Mouse (Mus musculus): ENCODE data around the gene Arhgef40. TPM values are rescaled to one million over a fixed set of nuclear protein-coding genes. Genes with fewer than 3 reads are reported as not detected.

Gene Arhgef40
- polyA plus RNA-seq, 1 experiment from 2014 or later: 59.6 TPM

DNA sequence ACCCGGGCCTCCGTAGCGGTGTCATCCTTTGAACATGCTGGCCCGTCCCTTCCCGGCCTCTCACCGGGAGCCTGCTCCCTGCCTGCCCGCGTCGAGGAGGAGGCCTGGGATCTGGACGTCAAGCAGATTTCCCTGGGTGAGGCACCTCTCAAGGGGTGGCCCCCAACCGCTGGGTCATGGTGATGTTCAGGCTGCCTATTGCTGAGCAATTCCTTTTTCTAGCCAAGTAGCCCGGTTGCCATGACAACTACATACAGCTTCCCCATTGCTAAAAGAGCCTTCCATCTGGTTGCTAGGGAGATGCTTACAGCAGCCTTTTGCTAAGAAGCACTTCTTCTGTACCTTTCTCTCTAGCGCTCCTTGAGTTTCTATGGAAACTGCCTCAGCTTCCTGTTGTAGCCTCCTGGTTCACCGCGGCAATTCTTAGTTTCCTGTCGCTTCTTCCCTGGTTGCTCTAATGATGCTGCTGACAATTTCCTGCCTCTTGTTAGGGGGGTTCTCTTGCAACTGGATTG lies 19.5 kb downstream of the Arhgef40 start:
- H3K4me1 ChIP-seq (ENCODE audit: control insufficient read depth in 2 of 2, insufficient read depth in 2 of 2, low read length in 2 of 2): peaks cover 16 to 27% of the 10 kb centered on the region in 2 experiments
- peaks cover 93% of the 10 kb centered on the region for H3K36me3 ChIP-seq (ENCODE audit: control insufficient read depth, insufficient read depth, low read length)
- no peaks in the 10 kb centered on the region for H3K9me3 ChIP-seq (ENCODE audit: control insufficient read depth, low read length)
- no peak overlapping the region for H3K27ac ChIP-seq (replicated peaks in 1 of 2; ENCODE audit: control insufficient read depth in 1 of 2, insufficient read depth in 1 of 2, low read depth in 2 of 2, low read length in 2 of 2)
- WGBS: 54% methylated on average over 16 of the region's 16 CpGs
- ATAC-seq (ENCODE audit: insufficient number of reproducible peaks, insufficient read depth, low FRiP score, low read depth): no peak
- H3K4me3 ChIP-seq (ENCODE audit: control insufficient read depth in 1 of 2, insufficient read depth in 1 of 2, low read depth in 1 of 2, low read length in 2 of 2): no peak overlapping the region
- H3K4me2 ChIP-seq (ENCODE audit: low read length): no peak overlapping the region
- H3K9ac ChIP-seq (ENCODE audit: low read length): no peak overlapping the region
- H3K27me3 ChIP-seq (ENCODE audit: control insufficient read depth, insufficient read depth, low read length): no peaks in the 10 kb centered on the region

DNA sequence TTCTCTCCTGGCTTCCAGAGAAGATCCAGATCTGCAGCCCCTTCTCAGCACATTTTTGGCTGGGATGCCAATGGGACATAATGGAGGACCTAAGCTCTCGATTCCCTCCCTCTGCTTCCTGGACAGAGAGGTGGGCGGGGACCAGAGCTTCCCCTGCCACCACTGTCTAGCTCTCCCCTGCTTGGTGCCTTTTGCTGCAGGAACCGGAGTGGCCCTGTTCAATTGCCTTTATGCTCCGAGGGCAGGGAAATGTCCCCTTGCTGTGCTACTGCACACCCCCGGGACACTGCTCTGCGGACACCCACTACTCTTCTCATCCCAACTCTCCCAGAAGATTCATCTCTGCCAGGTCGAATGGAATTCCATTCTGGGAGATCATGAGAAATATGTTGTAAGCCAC lies 20.6 kb downstream of the Arhgef40 start:
- WGBS: 60% methylated on average over 7 of the region's 7 CpGs
- no peak for ATAC-seq (ENCODE audit: insufficient number of reproducible peaks, insufficient read depth, low FRiP score, low read depth)
- H3K9ac ChIP-seq (ENCODE audit: low read length): peak overlapping the region; percentile 3

DNA sequence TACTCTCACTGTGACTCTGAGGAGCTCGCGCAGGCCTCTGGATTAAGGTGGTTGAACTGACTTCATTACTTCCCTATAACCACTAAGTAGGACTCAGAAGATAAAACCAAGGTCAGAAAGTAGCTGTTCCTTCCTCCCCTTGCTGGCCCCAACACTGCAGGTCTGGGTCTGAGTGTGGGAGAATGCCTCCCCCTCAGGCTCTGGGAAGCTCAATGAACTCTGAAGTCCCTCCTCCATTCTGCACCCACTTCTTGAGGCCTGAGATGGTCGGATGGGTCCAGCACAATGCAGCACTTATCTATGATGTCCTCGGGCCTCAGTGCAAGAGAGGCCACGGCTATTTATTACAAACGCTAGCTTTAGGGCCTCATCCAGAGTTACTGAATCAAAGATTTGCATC lies 21.1 kb downstream of the Arhgef40 start:
- 37% methylated on average over 6 of the region's 6 CpGs for WGBS
- no peak overlapping the region for H3K4me3 ChIP-seq (ENCODE audit: control insufficient read depth in 1 of 2, insufficient read depth in 1 of 2, low read depth in 1 of 2, low read length in 2 of 2)
- H3K4me2 ChIP-seq (ENCODE audit: low read length): peak overlapping the region; percentile 36; the same call in 1 of the 2 replicates
- peak overlapping the region; percentile 48 for H3K9ac ChIP-seq (ENCODE audit: low read length)
- ATAC-seq (ENCODE audit: insufficient number of reproducible peaks, insufficient read depth, low FRiP score, low read depth): peak; percentile 23
- peaks cover 87% of the 10 kb centered on the region for H3K36me3 ChIP-seq (ENCODE audit: control insufficient read depth, insufficient read depth, low read length)
- H3K4me1 ChIP-seq (ENCODE audit: control insufficient read depth in 2 of 2, insufficient read depth in 2 of 2, low read length in 2 of 2): peaks cover 24 to 42% of the 10 kb centered on the region in 2 experiments
- peak overlapping the region; percentile 9 to 31 for H3K27ac ChIP-seq (replicated peaks in 1 of 2; ENCODE audit: control insufficient read depth in 1 of 2, insufficient read depth in 1 of 2, low read depth in 2 of 2, low read length in 2 of 2)
- no peaks in the 10 kb centered on the region for H3K27me3 ChIP-seq (ENCODE audit: control insufficient read depth, insufficient read depth, low read length)
- no peaks in the 10 kb centered on the region for H3K9me3 ChIP-seq (ENCODE audit: control insufficient read depth, low read length)

More for the DNA sequence above, 20.6 kb downstream of the Arhgef40 start:
- H3K4me3 ChIP-seq (ENCODE audit: control insufficient read depth in 1 of 2, insufficient read depth in 1 of 2, low read depth in 1 of 2, low read length in 2 of 2): no peak overlapping the region
- H3K27me3 ChIP-seq (ENCODE audit: control insufficient read depth, insufficient read depth, low read length): no peaks in the 10 kb centered on the region
- H3K36me3 ChIP-seq (ENCODE audit: control insufficient read depth, insufficient read depth, low read length): peaks cover 91% of the 10 kb centered on the region
- H3K9me3 ChIP-seq (ENCODE audit: control insufficient read depth, low read length): no peaks in the 10 kb centered on the region
- H3K27ac ChIP-seq (replicated peaks in 1 of 2; ENCODE audit: control insufficient read depth in 1 of 2, insufficient read depth in 1 of 2, low read depth in 2 of 2, low read length in 2 of 2): peak overlapping the region in 1 of 2 experiments; percentile 31
- H3K4me2 ChIP-seq (ENCODE audit: low read length): no peak overlapping the region
- H3K4me1 ChIP-seq (ENCODE audit: control insufficient read depth in 2 of 2, insufficient read depth in 2 of 2, low read length in 2 of 2): peaks cover 19 to 37% of the 10 kb centered on the region in 2 experiments

DNA sequence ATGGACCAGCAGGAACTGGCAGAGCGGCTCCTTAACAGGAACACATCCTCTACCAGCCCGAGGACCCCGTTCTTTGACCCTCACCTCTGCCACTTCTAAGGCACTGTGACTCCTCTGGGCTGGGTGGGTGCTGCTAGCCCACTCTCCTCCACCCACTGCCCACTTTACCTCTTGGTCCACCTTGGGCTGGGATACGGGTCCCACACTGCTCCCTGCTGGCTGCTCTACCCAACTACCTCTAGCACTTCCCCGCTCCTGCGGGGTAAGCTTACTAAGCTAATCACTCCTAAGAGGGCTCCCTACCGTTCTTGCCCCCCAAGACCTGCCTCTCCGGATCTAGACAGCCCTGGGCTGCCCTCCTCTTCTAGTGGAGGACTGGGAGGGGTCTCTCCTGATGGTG lies 21.7 kb downstream of the Arhgef40 start:
- Histone ChIP-seq H3K4me1 (ENCODE audit: control insufficient read depth in 2 of 2, insufficient read depth in 2 of 2, low read length in 2 of 2) (peaks cover 27 to 48% of the 10 kb centered on the region in 2 experiments), H3K4me3 (ENCODE audit: control insufficient read depth in 1 of 2, insufficient read depth in 1 of 2, low read depth in 1 of 2, low read length in 2 of 2) (no peak overlapping the region), H3K27ac (replicated peaks in 1 of 2; ENCODE audit: control insufficient read depth in 1 of 2, insufficient read depth in 1 of 2, low read depth in 2 of 2, low read length in 2 of 2) (peak overlapping the region; percentile 10 to 31; a peak in 3 of 4 replicates), H3K4me2 (ENCODE audit: low read length) (peak overlapping the region; percentile 36), H3K36me3 (ENCODE audit: control insufficient read depth, insufficient read depth, low read length) (peaks cover 82% of the 10 kb centered on the region), H3K27me3 (ENCODE audit: control insufficient read depth, insufficient read depth, low read length) (no peaks in the 10 kb centered on the region), H3K9me3 (ENCODE audit: control insufficient read depth, low read length) (no peaks in the 10 kb centered on the region), H3K9ac (ENCODE audit: low read length) (peak overlapping the region; percentile 48)
- peak; percentile 22 for ATAC-seq (ENCODE audit: insufficient number of reproducible peaks, insufficient read depth, low FRiP score, low read depth)
- WGBS: 33% methylated on average over 7 of the region's 8 CpGs

DNA sequence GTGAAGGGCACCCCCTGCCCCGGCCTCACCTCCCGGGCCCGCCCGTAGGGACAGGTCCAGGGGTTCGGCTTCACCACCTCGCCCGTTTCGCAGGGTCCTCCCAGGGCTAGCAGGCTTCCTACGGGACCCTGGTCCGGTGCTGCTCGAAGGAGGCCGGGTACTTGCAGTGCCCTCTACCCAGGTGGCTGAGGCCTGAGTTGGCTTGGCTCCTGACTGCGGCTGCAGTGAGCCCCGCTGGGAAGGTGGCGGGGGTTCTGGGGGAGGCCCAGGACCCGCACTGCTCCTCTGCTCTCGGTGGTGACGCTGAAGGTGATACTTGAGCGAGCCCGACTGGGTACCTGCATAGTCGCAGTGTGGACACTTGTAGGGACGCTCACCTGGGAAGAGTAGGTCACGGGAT lies 22.3 kb downstream of the Arhgef40 start:
- Histone ChIP-seq H3K9me3 (ENCODE audit: control insufficient read depth, low read length) (no peaks in the 10 kb centered on the region), H3K27ac (replicated peaks in 1 of 2; ENCODE audit: control insufficient read depth in 1 of 2, insufficient read depth in 1 of 2, low read depth in 2 of 2, low read length in 2 of 2) (peak overlapping the region; percentile 10 to 31; a peak in 2 of 4 replicates), H3K4me1 (ENCODE audit: control insufficient read depth in 2 of 2, insufficient read depth in 2 of 2, low read length in 2 of 2) (peaks cover 27 to 54% of the 10 kb centered on the region in 2 experiments), H3K4me2 (ENCODE audit: low read length) (no peak overlapping the region), H3K36me3 (ENCODE audit: control insufficient read depth, insufficient read depth, low read length) (peaks cover 79% of the 10 kb centered on the region), H3K4me3 (ENCODE audit: control insufficient read depth in 1 of 2, insufficient read depth in 1 of 2, low read depth in 1 of 2, low read length in 2 of 2) (no peak overlapping the region), H3K27me3 (ENCODE audit: control insufficient read depth, insufficient read depth, low read length) (no peaks in the 10 kb centered on the region), H3K9ac (ENCODE audit: low read length) (no peak overlapping the region)
- ATAC-seq (ENCODE audit: insufficient number of reproducible peaks, insufficient read depth, low FRiP score, low read depth): no peak
- 90% methylated on average over 23 of the region's 23 CpGs for WGBS

DNA sequence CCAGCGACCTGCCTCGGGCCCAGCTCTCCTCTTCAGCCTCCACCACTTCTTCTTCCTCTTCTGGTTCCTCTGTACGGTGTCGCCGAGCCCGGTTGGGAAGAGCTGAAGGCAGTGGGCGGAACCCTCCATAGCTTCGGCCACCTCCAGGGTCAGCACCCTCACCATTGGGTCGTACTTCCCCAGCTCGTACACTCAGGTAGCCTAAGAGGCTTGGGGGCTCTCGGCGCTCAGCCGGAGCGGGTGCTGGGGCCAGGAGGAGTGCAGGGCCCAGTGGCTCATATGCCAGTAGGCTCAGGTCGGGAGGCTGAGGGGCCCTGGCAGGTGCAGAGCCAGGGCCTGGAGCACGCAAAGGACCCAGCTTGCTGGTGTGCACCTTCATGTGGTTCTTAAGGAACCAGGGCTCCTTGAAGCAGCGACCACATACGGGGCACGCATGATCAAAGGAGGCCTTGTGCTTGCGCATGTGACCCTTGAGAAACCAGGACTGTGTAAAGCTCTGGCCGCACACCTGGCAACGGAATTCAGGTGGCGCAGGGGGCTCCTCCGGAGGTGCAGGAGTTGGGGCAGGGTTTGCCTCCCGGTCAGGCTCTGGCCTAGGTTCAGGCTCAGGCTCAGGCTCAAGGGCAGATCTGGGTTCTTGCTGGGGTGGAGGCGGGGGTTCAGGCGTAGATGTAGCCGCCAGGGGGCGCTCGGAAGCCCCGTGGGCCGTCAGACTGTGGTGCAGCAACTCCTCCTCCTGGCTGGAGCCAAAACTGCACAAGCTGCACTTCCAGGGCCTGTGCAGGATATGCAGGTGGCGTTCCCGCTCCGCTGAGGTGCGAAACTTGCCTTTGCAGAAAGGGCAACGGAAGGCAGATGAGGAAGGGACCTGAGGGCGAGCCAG lies 24.0 kb downstream of the Arhgef40 start:
- Histone ChIP-seq H3K4me3 (ENCODE audit: control insufficient read depth in 1 of 2, insufficient read depth in 1 of 2, low read depth in 1 of 2, low read length in 2 of 2) (no peak overlapping the region), H3K27me3 (ENCODE audit: control insufficient read depth, insufficient read depth, low read length) (no peaks in the 10 kb centered on the region), H3K27ac (replicated peaks in 1 of 2; ENCODE audit: control insufficient read depth in 1 of 2, insufficient read depth in 1 of 2, low read depth in 2 of 2, low read length in 2 of 2) (0 out of 4 replicates have a peak overlapping the region, but pooled peaks of 1 of the 2 experiments have one; percentile 17), H3K9ac (ENCODE audit: low read length) (peak overlapping the region; percentile 11; the same call in 1 of the 2 replicates), H3K36me3 (ENCODE audit: control insufficient read depth, insufficient read depth, low read length) (peaks cover 61% of the 10 kb centered on the region), H3K4me1 (ENCODE audit: control insufficient read depth in 2 of 2, insufficient read depth in 2 of 2, low read length in 2 of 2) (peaks cover 27 to 58% of the 10 kb centered on the region in 2 experiments), H3K4me2 (ENCODE audit: low read length) (no peak overlapping the region), H3K9me3 (ENCODE audit: control insufficient read depth, low read length) (no peaks in the 10 kb centered on the region)
- ATAC-seq (ENCODE audit: insufficient number of reproducible peaks, insufficient read depth, low FRiP score, low read depth): peak; percentile 29; the same call in 1 of the 2 replicates
- whole genome bisulfite sequencing: 57% methylated on average over 38 of the region's 38 CpGs

DNA sequence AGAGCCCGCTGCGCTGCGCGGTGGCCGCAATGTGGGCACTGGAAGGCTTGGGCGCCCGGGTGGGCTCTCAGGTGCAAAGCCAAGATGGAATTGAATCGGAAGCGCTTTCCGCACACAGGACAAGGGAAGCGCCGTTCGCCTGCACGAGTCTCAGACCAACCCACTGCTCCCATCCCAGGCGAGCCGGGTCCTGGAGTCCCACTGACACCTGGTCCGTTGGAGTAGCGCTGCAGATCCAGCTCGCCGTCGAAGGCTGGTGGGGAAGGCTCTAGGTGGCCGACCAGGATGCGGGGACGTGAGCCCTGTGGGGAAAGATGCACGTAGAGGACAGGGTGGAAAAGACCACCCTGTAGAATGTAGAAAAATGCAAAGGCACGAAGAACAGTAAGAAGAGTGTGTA lies 24.8 kb downstream of the Arhgef40 start:
- Histone ChIP-seq H3K27ac (replicated peaks in 1 of 2; ENCODE audit: control insufficient read depth in 1 of 2, insufficient read depth in 1 of 2, low read depth in 2 of 2, low read length in 2 of 2) (no peak overlapping the region), H3K4me3 (ENCODE audit: control insufficient read depth in 1 of 2, insufficient read depth in 1 of 2, low read depth in 1 of 2, low read length in 2 of 2) (no peak overlapping the region), H3K4me1 (ENCODE audit: control insufficient read depth in 2 of 2, insufficient read depth in 2 of 2, low read length in 2 of 2) (peaks cover 27 to 58% of the 10 kb centered on the region in 2 experiments), H3K27me3 (ENCODE audit: control insufficient read depth, insufficient read depth, low read length) (no peaks in the 10 kb centered on the region), H3K4me2 (ENCODE audit: low read length) (no peak overlapping the region), H3K36me3 (ENCODE audit: control insufficient read depth, insufficient read depth, low read length) (peaks cover 53% of the 10 kb centered on the region), H3K9ac (ENCODE audit: low read length) (no peak overlapping the region), H3K9me3 (ENCODE audit: control insufficient read depth, low read length) (no peaks in the 10 kb centered on the region)
- ATAC-seq (ENCODE audit: insufficient number of reproducible peaks, insufficient read depth, low FRiP score, low read depth): no peak
- WGBS: 55% methylated on average over 26 of the region's 26 CpGs

Data from heart, embryonic 14.5 days (tissue).